Mouse (Mus musculus) stomach, postnatal 0 days (tissue): ENCODE measurements around the gene Rsph1.

Source experiments
- CTCF ChIP-seq: IDR thresholded peaks from 2 replicates; pipeline ENCODE4 v1.5.1; 2016; ENCODE audit warnings: antibody characterized with exemption, low read depth, mild to moderate bottlenecking, moderate library complexity
- EP300 ChIP-seq: optimal IDR thresholded peaks from 2 replicates; pipeline ENCODE3; 2016; ENCODE audit warnings: antibody characterized with exemption

- TF ChIP-seq CTCF (no peak), EP300 (no peak)
These were observed 18.0 kb downstream of the Rsph1 start for GRCm38 (mm10) chr17:31259145-31259544.
